Mouse (Mus musculus): Measurements from ENCODE around the gene Acat1. TPM values are rescaled to one million over a fixed set of nuclear protein-coding genes. Genes with fewer than 3 reads are reported as not detected.

Acat1 gene
- total RNA-seq (2023): 14.3 and 16.4 TPM in 2 replicates

GRCm38 (mm10) chr9:53609968-53610781 is at the start of gene Acat1:
Acat1 (minus strand) TSS chr9:53610382.

GRCm38 (mm10) chr9:53536558-53537320 is 73.4 kb downstream of the Acat1 start, which contains the start of the genes Atm and Npat:
Atm (minus strand) TSS chr9:53536740.
Npat (plus strand) TSS chr9:53537047.

Other genes with a start within 250 kb of the Acat1 start
- gene Kdelc2, start 226.4 kb downstream of the Acat1 start, total RNA-seq (2023): 0.98 and 2.4 TPM in 2 replicates
- gene 4930550C14Rik, start 208.1 kb downstream of the Acat1 start, total RNA-seq (2023): not detected in 2 replicates
- gene Atm, start 73.6 kb downstream of the Acat1 start, total RNA-seq (2023): 6.9 and 7.3 TPM in 2 replicates
- 17.2 and 21.2 TPM in 2 replicates for gene Npat, start 73.3 kb downstream of the Acat1 start, total RNA-seq (2023)
- gene Cul5, start 59.6 kb upstream of the Acat1 start, total RNA-seq (2023): 12.4 and 20.1 TPM in 2 replicates
- gene Rab39, start 95.8 kb upstream of the Acat1 start, total RNA-seq (2023): 0.34 and 0.44 TPM in 2 replicates
- not detected in 2 replicates for gene Slc35f2, start 161.2 kb upstream of the Acat1 start, total RNA-seq (2023)
- not detected in 2 replicates for gene Sln, start 239.8 kb upstream of the Acat1 start, total RNA-seq (2023)